Mouse (Mus musculus) mouse trophoblast stem cell (cell line): ENCODE measurements around the gene Lgals3.

Experiments
- in situ Hi-C, 2 experiments: fragments of 300-500 bp; cut with MseI, MboI; formaldehyde crosslinking; loops; 2 replicates in 1 of 2; 3 replicates in 1 of 2; pipeline ENCODE4 v1.15.1; 2025

Lgals3 gene

DNA sequence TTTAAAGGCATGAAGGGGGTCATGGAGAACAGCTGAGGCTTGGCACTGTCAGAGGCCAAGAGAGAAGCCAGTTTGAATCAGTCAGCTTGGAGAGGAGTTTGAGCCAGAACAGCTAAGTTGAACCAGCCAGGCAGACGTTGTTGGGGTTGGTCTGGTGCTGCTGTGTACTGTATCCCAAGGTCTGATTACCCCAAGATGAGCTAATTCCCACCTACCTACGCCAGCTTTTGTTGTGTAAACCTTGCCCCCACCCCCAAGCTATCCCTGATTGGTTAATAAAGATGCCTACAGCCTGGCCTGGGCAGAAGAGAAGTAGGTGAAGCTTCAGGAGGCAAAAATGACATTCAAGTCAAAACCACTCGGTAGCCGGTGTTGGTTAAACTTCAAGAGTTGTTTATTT lies 54.9 kb downstream of the Lgals3 start:
- in situ Hi-C loops: loop anchor here in 1 of 2 experiments (10.0 kb wide), 1 partner anchor 112 kb away; no protein-coding TSS in a partner anchor

DNA sequence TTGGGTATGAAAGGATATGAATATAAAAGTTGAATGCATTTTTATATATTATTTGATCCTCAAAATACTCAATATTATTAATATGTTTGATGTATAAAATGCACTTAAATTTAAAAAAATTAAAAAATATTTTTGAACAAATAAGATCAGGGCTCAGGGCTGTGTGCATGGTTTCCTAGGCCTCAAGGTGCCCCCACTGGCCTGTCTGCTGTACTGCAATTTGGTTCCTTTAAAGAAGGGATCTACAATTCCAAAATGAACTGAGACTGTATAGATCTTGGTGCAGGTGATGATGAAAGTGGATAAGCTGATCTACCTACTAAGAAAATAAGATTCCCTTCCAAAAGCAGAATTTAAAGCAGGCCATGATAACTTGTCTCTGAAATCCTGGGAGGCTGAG lies 65.4 kb downstream of the Lgals3 start:
- in situ Hi-C loops: no loop called here
